Mouse (Mus musculus): Measurements from ENCODE around the gene Klhdc9. TPM values are rescaled to one million over a fixed set of nuclear protein-coding genes. Genes with fewer than 3 reads are reported as not detected.

Klhdc9 gene
- total RNA-seq, 2 experiments from 2014 or later = 4.7 to 7.2 TPM

DNA sequence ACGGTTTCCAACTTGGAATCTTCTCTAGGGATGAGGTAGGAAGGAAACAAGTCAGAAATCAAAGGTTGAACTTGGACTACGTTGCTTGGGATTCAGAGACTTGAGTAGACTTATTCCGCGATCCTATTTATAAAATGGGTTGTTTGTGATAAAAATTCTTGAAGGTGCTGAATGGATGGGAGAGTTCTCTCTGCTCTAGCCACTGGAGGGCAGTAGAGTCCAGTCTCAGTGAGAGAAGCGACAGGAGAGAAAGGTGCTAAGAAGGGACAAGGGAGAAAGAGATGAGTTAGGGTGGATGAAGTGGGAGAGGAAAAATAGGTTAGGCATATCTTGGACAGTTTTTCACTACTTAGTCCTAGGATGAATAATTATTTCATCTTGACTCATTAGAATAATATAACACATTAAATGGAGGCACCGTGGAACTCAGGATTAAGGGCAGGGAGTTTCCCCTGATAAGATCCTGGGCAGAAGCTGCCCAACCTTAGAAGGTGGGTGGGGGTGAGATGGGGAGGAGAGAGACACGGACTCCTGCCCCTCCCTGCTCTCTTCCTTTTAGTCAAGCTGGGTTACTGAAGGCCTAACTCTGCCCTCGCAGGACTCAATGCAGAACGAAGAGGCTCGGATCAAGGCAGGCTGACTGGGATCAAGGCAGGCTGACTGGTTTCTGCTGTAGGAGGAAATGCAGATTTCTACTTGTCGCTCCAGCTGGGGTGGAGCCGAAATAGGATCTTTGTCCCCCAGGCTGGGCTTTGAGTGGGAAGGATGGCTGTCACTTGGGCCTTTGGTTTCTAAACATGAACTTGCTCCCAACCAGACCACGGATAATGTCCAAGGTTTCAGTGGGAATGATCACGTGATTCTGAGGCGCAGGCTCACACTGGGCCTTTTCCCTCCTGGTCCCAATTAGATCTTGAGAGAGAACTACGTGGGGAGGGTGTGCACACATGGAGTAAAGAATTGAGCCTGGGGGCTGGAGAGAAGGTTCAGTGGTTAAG lies 807 bp upstream of the Klhdc9 start:
- intact Hi-C loops (cut with DNase I) = loop anchor here (2.0 to 10.0 kb wide), 4 partner anchors 51 to 203 kb away; partner anchors contain the start of genes Alyref2 and Usf1

DNA sequence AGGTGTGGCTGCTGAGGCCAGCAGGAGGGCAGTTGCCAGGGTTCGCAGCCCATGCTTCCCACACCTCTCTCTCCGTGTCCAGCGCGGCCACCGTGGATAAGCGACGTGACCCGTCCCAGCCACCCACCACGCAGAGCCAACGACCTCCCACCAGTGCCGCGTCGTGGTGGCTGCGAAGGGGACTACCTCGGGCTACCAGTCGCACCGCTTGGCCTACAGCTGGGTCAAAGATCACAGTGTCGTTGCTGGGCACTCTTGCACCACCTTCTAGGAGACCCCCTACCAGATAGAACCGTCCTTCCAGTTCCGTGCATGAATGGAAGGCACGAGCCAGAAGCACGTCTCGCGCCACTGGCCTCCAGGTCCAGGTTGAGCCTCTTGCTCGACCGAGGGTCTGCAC lies 345 bp downstream of the Klhdc9 start:
- intact Hi-C loops (cut with DNase I) = loop anchor here (2.0 to 10.0 kb wide), 4 partner anchors 52 to 205 kb away; partner anchors contain the start of genes Alyref2 and Usf1

More for the DNA sequence above, 807 bp upstream of the Klhdc9 start:
- peak; percentile 81 to 84 for DNase-seq (ENCODE audit: low spot score in 2 of 2)

DNA sequence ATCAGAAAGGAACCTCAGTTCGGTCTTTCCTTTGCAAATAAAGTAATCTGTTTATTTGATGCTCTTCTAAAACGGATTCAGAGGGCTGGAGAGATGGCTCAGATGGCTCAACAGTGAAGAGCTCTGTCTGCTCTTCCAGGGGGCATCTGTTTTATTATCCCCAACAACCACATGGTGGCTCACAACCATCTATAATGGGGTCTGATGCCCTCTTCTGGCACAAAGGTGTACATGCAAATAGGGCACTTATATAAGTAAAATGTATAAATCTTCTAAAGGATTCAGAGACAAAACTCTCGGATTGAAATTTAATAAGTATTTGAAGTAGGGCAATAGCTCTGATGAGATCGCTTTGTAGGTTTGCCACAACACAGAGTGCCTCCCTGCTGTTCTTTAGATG lies 2.2 kb downstream of the Klhdc9 start:
- intact Hi-C loops (cut with DNase I) = no loop called here
- peak; percentile 53 to 81 for DNase-seq (ENCODE audit: low spot score in 2 of 2)

More for the DNA sequence above, 345 bp downstream of the Klhdc9 start:
- peak; percentile 20 to 48 for DNase-seq (ENCODE audit: low spot score in 2 of 2)

DNA sequence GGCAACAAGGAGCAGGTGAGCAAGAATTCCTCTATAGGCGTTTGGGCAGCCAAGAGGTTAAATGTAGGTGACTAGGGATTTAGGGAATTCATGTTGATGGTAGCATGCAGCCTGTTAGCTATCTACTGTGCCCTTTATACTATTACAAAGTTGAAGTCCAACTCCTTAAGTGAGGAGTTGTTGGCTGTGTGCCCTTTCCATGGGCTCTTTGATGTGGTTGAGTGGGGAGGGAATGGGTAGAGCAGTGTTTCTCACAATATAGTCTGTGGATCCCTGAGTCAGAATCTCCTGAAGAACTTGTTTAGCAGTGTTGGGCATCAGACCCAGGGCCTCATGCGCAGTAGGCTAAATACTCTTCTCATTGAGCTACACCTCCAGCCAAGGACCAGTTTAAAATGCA lies 3.8 kb downstream of the Klhdc9 start:
- intact Hi-C loops (cut with DNase I) = no loop called here
- DNase-seq (ENCODE audit: low spot score in 2 of 2) = no peak

DNA sequence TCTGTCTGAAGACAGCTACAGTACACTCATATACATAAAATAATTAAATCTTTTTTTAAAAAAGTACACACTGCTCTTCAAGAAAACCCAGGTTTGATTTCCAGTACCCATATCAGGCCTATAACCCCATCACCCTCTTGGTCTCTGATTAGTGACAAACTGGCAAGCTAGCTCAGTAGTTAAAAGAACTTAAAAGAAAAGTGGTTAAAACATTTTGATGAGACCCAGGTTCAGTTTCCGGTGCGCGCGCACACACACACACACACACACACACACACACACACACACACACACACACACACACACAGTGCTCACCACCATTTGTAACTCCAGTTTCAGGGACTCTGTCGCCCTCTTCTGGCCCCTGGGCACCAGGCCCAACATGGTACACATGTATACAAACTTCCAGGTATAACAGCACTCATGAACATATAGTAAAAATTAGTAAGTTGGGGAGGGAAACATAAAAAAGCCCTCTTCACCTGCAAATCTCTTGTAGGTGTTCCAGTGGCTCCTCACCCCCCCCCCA lies 4.7 kb downstream of the Klhdc9 start:
- intact Hi-C loops (cut with DNase I) = no loop called here
- no peak for DNase-seq (ENCODE audit: low spot score in 2 of 2)

DNA sequence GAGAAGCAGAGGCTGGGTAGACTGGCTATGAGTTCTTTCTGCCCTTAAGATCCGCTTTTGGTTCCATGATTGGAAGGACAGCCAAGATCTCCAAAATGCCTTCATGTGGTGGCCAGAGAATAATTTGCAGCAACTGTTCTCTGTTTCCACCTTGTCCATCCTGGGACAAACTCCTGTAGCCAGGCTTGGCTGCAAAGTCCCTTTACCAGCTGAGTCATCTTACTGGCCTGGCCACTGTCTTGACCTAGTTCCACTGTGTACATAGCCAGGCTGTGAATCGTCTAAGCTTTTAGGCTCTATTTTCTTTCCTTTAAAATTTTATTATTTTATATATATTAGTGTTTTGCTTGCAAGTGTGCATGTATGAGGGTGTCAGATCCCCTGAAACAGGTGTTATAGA lies 11.4 kb downstream of the Klhdc9 start:
- no peak for DNase-seq (ENCODE audit: low spot score in 2 of 2)
- intact Hi-C loops (cut with DNase I) = no loop called here

DNA sequence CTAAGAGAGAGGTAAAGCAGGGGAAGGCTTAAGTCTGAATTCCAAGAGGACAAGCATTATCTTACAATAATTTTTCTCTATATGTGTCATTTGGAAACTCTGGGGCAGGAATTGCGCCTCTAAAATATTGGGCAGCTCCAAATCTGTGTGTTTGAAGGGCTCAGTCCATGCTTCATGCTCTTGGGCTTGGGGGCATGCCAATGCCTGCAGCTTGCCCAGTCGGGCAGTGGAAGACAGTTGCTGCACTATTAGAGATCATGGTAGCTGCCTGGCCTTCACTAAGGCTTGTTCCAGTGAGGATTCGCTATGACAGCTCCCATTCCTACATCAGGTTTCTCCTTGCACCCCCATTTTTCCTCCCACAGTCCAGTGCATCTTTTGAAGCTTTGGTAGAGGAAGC lies 11.9 kb downstream of the Klhdc9 start:
- DNase-seq (ENCODE audit: low spot score in 2 of 2) = no peak
- intact Hi-C loops (cut with DNase I) = no loop called here

DNA sequence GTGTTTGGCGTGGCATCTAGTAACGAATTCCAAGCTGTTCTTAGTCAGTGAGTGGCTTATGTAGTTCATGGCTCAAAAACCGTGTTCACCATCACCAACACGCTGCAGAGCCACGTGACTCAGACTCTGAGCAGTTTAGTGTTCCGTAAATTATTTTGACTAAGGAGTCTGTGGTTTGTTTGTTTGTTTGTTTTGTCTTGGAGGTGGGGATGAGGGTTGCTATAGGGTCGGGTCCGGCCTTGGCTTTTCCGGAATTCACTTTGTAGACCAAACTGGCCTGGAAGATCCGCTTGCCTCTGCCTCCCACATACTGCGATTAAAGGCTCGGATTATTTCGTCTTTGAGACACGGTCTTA lies 14.5 kb downstream of the Klhdc9 start:
- DNase-seq (ENCODE audit: low spot score in 2 of 2) = no peak
- intact Hi-C loops (cut with DNase I) = no loop called here

DNA sequence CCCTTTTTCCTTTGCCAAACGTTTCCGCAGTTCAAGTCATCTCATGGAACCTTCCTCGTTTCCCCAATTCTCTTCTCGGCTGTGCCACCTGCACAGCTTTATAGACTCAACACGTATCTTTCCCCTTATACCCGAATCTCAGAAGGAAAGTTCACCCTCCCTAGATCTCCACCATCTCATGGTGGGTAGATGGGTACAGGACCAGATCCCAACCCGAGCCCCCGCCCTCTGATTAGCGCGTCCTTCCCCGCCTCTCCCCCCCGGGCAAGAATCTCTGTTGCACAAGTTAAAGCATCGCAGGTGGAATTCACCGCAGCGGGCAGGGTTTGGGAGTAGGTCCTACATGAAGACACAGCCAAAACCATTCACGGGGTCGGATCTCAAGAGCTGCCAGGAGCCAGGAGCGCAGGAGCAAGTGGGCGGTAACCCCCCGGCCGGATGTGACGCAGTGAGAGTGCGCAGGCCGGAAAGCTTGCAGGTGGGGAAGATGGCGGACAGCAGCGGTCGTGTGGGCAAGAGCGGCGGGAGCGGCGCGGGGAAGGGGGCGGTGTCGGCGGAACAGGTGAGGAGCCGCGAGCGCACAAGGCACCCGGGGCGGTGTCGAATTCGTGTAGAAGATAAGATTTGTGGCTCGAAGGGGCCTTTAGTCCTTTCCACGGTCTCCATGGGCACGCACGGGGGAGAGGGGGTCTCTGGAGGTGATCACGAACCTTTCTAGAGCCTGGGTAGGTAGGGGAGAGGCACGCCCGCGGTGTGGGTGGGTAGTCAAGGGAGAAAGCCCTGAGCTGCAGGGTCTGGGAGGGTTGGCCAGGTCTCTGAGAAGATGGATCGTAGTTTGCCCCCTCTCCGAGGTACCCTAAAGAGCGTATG lies 15.1 kb downstream of the Klhdc9 start, which contains the start of the genes Nit1 and Pfdn2:
Gene Nit1, minus strand, starts transcription at position 422 of the 870 bp plus-strand sequence.
Gene Pfdn2, plus strand, starts transcription at position 446 of the 870 bp plus-strand sequence.
- DNase-seq (ENCODE audit: low spot score in 2 of 2) = peak; percentile 87 to 92
- intact Hi-C loops (cut with DNase I) = no loop called here

DNA sequence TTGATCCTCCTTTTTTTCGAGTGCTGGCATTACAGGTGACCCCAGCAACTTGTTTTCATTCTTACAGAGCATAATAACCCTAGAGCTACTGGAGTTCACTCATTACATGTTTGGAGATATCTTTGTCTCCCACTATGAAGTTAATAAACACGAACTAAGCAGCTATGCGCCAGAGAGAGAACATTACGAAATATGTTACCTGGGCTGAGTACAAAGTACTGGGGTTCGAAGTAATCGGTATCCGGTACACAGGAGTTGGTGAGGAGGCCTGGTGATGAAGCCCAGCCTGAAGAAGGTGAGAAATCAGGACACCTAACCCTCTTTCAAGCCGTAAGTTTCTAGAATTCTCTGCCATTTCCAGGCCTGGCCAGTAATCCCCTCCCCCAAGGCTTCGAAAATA lies 15.9 kb downstream of the Klhdc9 start:
- no peak for DNase-seq (ENCODE audit: low spot score in 2 of 2)
- intact Hi-C loops (cut with DNase I) = no loop called here

DNA sequence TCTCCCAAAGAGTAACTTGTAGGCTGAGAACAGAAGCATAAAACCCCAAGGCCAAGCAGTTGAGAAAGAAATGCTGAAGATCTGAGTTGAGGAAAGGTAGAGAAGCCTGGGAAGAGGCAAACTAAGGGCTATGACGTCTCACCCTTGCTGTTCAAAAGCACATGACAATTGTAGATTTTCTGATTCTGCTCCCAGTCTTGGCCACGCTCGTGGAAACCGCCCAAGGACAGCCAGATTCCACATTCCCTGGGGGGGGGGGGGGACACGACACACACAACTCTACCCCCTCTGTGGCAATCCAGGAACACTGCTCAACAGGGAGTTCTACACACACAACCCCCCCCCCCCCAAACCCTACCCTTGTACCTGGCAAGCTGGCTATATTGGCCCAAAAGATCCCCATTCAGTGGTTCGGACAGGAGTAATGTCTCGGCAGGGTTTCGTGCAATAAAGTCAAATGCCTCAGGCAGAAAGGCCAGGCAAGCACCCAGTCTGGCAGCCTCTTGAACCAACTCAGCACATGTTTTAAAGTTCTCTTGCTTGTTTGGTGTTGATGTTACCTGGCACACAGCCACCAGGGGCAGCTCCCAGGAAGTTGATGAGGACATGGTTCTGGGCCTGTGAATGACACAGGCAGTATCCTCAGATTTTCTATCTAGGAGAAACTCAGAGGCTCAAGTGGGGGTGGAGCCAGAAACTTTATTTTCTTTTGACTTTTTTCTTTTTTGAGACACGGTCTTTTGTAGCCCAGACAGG lies 16.5 kb downstream of the Klhdc9 start:
- intact Hi-C loops (cut with DNase I) = no loop called here
- peak in 1 of 2 experiments; percentile 28 for DNase-seq (ENCODE audit: low spot score in 2 of 2)

DNA sequence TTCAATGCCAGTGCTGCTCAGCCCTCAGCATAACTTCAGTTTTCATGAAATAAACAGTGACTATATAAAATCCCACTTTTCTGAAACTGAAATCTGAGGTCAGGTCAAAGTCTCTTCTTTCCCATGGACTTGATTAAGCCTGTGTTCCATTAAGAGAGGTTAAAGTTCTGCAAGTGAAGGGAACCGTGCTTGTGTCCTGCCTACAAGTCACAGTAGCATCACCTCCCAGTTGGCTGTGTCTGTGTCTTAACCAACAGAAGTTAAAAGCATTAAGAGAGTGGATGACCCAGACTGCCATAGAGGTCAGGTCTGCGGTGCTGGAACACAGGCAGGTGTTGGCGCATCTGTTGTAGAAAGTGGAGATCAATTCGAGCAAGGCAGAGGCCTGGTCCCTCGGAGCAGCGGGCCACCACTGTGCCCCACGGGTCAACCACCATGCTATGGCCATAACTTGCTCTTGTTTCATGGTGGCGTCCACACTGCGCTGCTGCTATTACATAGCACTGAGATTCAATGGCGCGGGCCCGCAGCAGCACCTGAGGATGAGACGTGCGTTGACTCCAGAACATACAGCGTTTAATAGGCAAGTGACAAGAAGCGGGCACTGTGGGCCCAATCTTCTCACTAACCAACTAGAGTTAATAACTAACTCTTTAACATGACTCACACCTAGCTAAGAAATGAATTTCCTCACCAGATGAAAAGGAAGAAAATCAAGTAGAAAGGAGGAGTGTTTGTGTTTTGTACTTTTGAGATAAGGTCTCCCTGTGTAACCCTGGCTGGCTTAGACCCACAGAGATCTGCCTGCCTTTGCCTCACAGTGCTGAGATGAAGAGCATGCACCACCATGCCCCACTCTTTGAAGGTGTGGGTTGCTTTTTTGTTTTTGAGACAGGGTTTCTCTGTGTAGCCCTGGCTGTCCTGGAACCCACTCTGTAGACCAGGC lies 18.1 kb downstream of the Klhdc9 start:
- intact Hi-C loops (cut with DNase I) = no loop called here
- DNase-seq (ENCODE audit: low spot score in 2 of 2) = no peak

DNA sequence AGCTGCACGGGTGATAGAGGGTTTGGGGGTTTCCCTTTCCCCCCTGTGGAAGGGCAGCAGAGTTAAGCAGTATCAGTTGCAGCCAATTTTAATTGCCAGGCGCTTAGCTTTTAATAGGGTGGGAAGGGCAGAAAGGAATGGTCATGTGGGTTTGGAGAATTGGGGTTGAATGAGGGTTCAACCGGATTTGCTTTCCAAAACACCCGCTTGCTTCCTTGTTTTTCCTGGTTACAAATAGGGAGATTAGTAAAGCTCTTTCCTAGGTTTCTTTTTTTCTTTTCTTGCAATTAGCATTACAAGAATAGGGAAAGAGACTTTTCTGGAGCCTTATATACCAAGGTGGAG lies 30.4 kb downstream of the Klhdc9 start:
- DNase-seq (ENCODE audit: low spot score in 2 of 2) = no peak
- intact Hi-C loops (cut with DNase I) = no loop called here

DNA sequence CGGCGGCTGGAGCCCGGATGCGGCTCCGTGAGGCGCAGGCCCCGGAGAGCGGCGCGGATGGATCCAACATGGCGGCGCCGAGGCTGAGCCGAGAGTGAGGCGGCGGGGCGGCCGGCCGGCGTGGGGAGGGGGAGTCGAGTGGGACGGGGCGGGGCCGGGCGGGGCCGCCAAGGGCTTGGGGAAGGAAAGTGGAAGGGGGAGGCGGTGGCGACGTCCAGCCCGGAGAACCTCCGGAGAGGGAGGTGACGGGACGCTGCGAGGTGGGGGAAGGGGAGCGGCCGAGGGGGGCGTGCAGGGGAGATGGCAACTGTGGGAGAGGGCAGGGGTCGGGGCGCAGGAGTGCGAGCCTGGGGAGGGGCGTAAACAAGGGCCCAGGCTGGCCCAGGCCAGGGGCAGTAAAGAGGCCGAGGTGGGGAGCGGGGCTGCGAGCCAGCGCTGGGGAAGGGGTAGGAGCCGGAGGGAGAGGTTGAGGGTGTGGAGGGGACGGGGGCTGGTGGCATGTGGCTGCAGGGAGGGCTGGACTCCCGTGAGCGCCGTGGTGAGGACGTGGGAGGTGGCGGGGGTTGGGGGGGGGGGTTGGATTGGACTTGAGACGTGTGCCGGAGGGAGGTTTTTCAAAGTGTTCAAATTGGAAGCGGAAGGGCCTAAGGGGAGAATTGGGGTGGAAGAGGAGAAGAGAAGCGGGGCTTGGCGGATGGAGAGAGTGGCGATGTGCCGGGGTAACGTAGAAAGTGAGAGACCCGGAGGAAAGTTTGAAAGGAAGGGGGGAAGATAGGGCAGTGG lies 31.0 kb downstream of the Klhdc9 start:
- no peak for DNase-seq (ENCODE audit: low spot score in 2 of 2)
- intact Hi-C loops (cut with DNase I) = loop anchor here (5.0 kb wide), 1 partner anchor 37 kb away; no protein-coding TSS in a partner anchor

DNA sequence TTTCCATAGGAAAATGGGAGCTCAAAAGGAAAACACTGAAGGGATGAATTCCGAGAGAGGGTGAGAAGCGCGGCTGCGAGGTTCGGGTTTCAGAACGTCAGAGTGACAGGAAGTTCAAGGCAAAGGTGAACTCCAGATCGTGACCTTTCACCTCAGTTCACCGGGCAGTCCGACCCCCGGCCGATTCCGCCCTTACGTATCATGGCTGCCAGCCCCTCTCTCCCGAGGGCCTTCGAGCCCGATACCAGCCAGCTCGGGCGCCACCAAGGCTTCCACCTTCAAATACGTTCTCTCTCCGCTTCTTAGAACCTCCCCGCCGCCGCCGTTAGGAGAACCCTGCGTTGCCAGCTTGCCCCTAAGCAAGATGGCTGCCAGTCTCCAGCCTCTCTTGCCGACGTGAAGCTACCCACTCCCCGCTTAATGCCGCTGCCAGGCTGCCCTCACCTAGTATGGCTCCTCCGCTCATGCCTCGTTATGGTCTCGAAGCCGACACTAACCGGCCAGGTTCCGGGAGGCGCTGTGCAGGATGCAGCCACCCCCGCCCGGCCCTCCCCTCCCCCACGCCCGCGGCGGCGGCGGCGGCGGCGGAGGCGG lies 31.7 kb downstream of the Klhdc9 start, which contains the start of gene Dedd:
Gene Dedd, plus strand, starts transcription at position 307 of the 594 bp plus-strand sequence.
- intact Hi-C loops (cut with DNase I) = loop anchor here (5.0 kb wide), 1 partner anchor 37 kb away; no protein-coding TSS in a partner anchor

DNA sequence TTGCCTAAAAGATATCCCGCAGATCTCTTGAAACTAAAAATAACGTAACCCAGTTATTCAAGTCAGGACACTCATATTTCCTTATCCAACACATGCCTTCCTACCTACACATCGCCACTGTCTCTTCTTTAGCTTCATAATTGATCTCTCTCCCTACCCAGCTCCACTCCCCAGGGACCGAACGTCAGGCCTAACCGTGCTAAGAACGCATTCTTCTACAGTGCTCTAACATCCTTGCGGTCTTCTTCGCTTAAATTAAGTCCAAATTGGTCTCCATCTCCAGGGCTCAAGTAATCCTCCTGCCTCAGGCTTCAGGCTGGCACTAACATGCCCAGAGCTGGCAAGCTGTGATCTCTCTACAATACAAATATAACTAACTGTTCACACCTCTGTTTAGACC lies 32.4 kb downstream of the Klhdc9 start:
- no peak for DNase-seq (ENCODE audit: low spot score in 2 of 2)
- intact Hi-C loops (cut with DNase I) = loop anchor here (5.0 kb wide), 1 partner anchor 36 kb away; no protein-coding TSS in a partner anchor

More for the DNA sequence above, 31.7 kb downstream of the Klhdc9 start, which contains the start of gene Dedd:
- DNase-seq (ENCODE audit: low spot score in 2 of 2) = peak; percentile 94 to 96
